Comparison of ENCODE assay signal across 8 mouse cellular contexts in the genomic region with DNA sequence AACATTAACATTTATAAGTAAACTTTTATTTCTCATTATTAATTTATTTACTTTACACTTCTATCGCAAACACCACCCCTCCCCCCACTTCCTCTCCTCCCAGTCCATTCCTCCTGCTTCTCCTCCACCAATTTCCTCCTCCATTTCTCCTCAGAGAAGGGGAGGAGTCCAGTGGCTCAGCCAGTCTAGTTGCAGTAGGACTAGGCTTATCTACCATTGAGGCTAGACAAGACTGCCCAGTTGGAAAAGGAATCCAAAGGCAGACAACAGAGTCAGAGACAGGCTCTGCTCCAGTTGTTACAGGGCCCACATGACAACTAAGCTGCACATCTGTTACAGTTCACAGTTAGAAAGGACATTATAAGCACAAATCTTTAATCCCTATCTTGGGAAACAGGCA. TPM values are rescaled to one million over a fixed set of nuclear protein-coding genes. Genes with fewer than 3 reads are reported as not detected.
A peak's percentile ranks its signal among the peaks of the same experiment; 100 is the strongest.
DNase-seq lines count a peak whose midpoint lies in the region; ATAC-seq lines count a peak whose summit lies in the region.

No protein-coding gene starts in this region.

- peaks cover 5% of the 10 kb centered on the region in 2 experiments; a peak in 1 of 4 replicates for H3K4me1 ChIP-seq in heart, embryonic 14.5 days (ENCODE audit: control insufficient read depth in 2 of 2, insufficient read depth in 2 of 2, low read length in 2 of 2)
- no peaks in the 10 kb centered on the region for H3K4me1 ChIP-seq in limb, embryonic 11.5 days (ENCODE audit: control insufficient read depth, insufficient read depth, low read length)
- H3K4me1 ChIP-seq in midbrain, embryonic 14.5 days (ENCODE audit: control insufficient read depth, insufficient read depth, low read length), result peaks cover 10% of the 10 kb centered on the region; the same call in 1 of the 2 replicates

- peak; percentile 10 for DNase-seq in urinary bladder, postnatal 25 days (ENCODE audit: low spot score)
- DNase-seq in urinary bladder, postnatal 4 days (ENCODE audit: low spot score in 2 of 2), result no peak
- DNase-seq in embryo, embryonic 10 days (ENCODE audit: low spot score), result peak; percentile 45
- DNase-seq in limb, embryonic 11.5 days (ENCODE audit: low spot score), result peak; percentile 42
- peak; percentile 37 for DNase-seq in midbrain, embryonic 14.5 days
- no peak for DNase-seq in thymus, postnatal 14 days
- no peak for DNase-seq in adrenal gland, adult 8-10 months

- no peak for ATAC-seq in heart, embryonic 14.5 days (ENCODE audit: insufficient number of reproducible peaks, insufficient read depth, low FRiP score, low read depth)
- ATAC-seq in limb, embryonic 11.5 days (ENCODE audit: insufficient number of reproducible peaks, low FRiP score, low TSS enrichment, low read depth), result no peak
- ATAC-seq in midbrain, embryonic 14.5 days (ENCODE audit: low FRiP score, low TSS enrichment), result no peak

- 36% methylated on average over 1 of the region's 1 CpGs for WGBS in heart, embryonic 14.5 days
- WGBS in limb, embryonic 11.5 days, result 55% methylated on average over 1 of the region's 1 CpGs
- WGBS in midbrain, embryonic 14.5 days, result 82% methylated on average over 1 of the region's 1 CpGs

- H3K27ac ChIP-seq in heart, embryonic 14.5 days (replicated peaks in 1 of 2; ENCODE audit: control insufficient read depth in 1 of 2, insufficient read depth in 1 of 2, low read depth in 2 of 2, low read length in 2 of 2), result no peak overlapping the region
- no peak overlapping the region for H3K27ac ChIP-seq in limb, embryonic 11.5 days (replicated peaks; ENCODE audit: low read depth, low read length)
- H3K27ac ChIP-seq in midbrain, embryonic 14.5 days (replicated peaks; ENCODE audit: low read depth, low read length), result no peak overlapping the region

- no peaks in the 10 kb centered on the region for H3K27me3 ChIP-seq in heart, embryonic 14.5 days (ENCODE audit: control insufficient read depth, insufficient read depth, low read length)
- no peaks in the 10 kb centered on the region for H3K27me3 ChIP-seq in limb, embryonic 11.5 days (ENCODE audit: control insufficient read depth, insufficient read depth, low read length)
- no peaks in the 10 kb centered on the region for H3K27me3 ChIP-seq in midbrain, embryonic 14.5 days (ENCODE audit: control insufficient read depth, insufficient read depth, low read length)

- peak overlapping the region; percentile 93 for H3K4me2 ChIP-seq in heart, embryonic 14.5 days (ENCODE audit: low read length)
- H3K4me2 ChIP-seq in limb, embryonic 11.5 days (ENCODE audit: low read depth, severe bottlenecking), result peak overlapping the region; percentile 39
- peak overlapping the region; percentile 68 for H3K4me2 ChIP-seq in midbrain, embryonic 14.5 days (ENCODE audit: low read length)

- no peaks in the 10 kb centered on the region for H3K9me3 ChIP-seq in heart, embryonic 14.5 days (ENCODE audit: control insufficient read depth, low read length)
- H3K9me3 ChIP-seq in limb, embryonic 11.5 days (ENCODE audit: control insufficient read depth, low read length), result no peaks in the 10 kb centered on the region
- H3K9me3 ChIP-seq in midbrain, embryonic 14.5 days (ENCODE audit: control insufficient read depth, low read length), result no peaks in the 10 kb centered on the region

- H3K36me3 ChIP-seq in heart, embryonic 14.5 days (ENCODE audit: control insufficient read depth, insufficient read depth, low read length), result peaks cover 24% of the 10 kb centered on the region
- no peaks in the 10 kb centered on the region for H3K36me3 ChIP-seq in limb, embryonic 11.5 days (ENCODE audit: control insufficient read depth, insufficient read depth, low read length)
- 0 out of 2 replicates have a peak, but pooled peaks cover 2% of the 10 kb centered on the region for H3K36me3 ChIP-seq in midbrain, embryonic 14.5 days (ENCODE audit: control insufficient read depth, insufficient read depth, low read length)

- 0 out of 2 replicates have a peak overlapping the region, but pooled peaks have one; percentile 75 for H3K9ac ChIP-seq in heart, embryonic 14.5 days (ENCODE audit: low read length)
- no peak overlapping the region for H3K9ac ChIP-seq in limb, embryonic 11.5 days (ENCODE audit: low read length)
- no peak overlapping the region; the same call in 1 of the 2 replicates for H3K9ac ChIP-seq in midbrain, embryonic 14.5 days (replicated peaks; ENCODE audit: low read length)

- peak overlapping the region; percentile 17 to 74 for H3K4me3 ChIP-seq in heart, embryonic 14.5 days (ENCODE audit: control insufficient read depth in 1 of 2, insufficient read depth in 1 of 2, low read depth in 1 of 2, low read length in 2 of 2)
- H3K4me3 ChIP-seq in limb, embryonic 11.5 days (ENCODE audit: low read depth, low read length), result no peak overlapping the region
- peak overlapping the region; percentile 70 for H3K4me3 ChIP-seq in midbrain, embryonic 14.5 days (replicated peaks; ENCODE audit: low read depth, low read length)

RNA-seq across cellular contexts. Expression of a gene that starts 0.9 kb away (rescaled TPM):
- 14.7 and 14.8 TPM in 2 replicates for polyA plus RNA-seq in heart, embryonic 14.5 days (2014; fragmentation: Nextera tagmentation; extraction: Ambion mirVana)
- polyA plus RNA-seq in limb, embryonic 11.5 days (2014; fragmentation: Nextera tagmentation; extraction: Ambion mirVana), result 16.4 and 17.4 TPM in 2 replicates
- polyA plus RNA-seq in midbrain, embryonic 14.5 days (2014; fragmentation: Nextera tagmentation; extraction: Ambion mirVana), result 21.2 and 25.4 TPM in 2 replicates
- total RNA-seq in adrenal gland, adult 8-10 months (2022), result 10 to 100 TPM in 1 of 4 experiments, 1 to 10 TPM in 3; 6.8 to 12.5 (median 9.1) TPM

RNA-seq across cellular contexts. Expression of a gene that starts 32.4 kb away (rescaled TPM):
- 3.8 and 4.0 TPM in 2 replicates for polyA plus RNA-seq in heart, embryonic 14.5 days (2014; fragmentation: Nextera tagmentation; extraction: Ambion mirVana)
- 1.9 and 2.5 TPM in 2 replicates for polyA plus RNA-seq in limb, embryonic 11.5 days (2014; fragmentation: Nextera tagmentation; extraction: Ambion mirVana)
- polyA plus RNA-seq in midbrain, embryonic 14.5 days (2014; fragmentation: Nextera tagmentation; extraction: Ambion mirVana), result 1.5 TPM in 2 replicates
- 10 to 100 TPM; 29.8 to 42.1 (median 33.2) TPM for total RNA-seq in adrenal gland, adult 8-10 months (2022)

Comparison
In these comparisons a context has a peak if more than half of its experiments do, and no peak if none do; other contexts are left out.
1. DNase-seq: peak in urinary bladder, postnatal 25 days (single experiment), embryo, embryonic 10 days (single experiment), limb, embryonic 11.5 days (single experiment) and midbrain, embryonic 14.5 days (single experiment); none in urinary bladder, postnatal 4 days (0 of 2), thymus, postnatal 14 days (single experiment) and adrenal gland, adult 8-10 months (single experiment).
2. H3K4me2 ChIP-seq: peak in every context shown above with its lines; median percentile 93 in heart, embryonic 14.5 days; 68 in midbrain, embryonic 14.5 days; 39 in limb, embryonic 11.5 days.